Mouse (Mus musculus): ENCODE measurements around the gene Gpr84. TPM values are rescaled to one million over a fixed set of nuclear protein-coding genes. Genes with fewer than 3 reads are reported as not detected.
A peak's percentile ranks its signal among the peaks of the same experiment; 100 is the strongest.

The Gpr84 gene
- polyA plus RNA-seq, 1 experiment = not detected

DNA sequence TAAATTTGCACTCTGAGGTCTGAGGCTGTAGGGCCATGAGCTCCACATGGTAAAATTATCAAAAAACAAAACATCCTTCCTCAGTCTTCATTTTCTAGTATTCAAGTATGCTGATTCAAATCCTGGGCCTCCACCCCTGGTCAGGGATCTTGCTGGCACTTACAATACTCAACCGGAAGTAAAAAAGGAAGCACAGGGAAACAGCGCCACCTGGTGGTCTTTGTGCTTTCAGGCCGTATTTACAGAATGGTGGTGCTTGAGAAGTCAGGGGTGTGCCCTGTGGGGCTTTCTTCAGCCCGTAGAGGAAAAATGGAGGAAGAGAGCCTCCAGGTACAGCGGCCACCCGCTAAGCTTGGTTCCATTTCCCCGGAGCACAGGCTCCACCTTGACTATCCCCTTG, 3.3 kb downstream of the Gpr84 start:
- H3K9me3 ChIP-seq (replicated peaks; ENCODE audit: control insufficient read depth, insufficient read depth, low read length, poor library complexity, severe bottlenecking) = no peaks in the 10 kb centered on the region
- no peak overlapping the region for H3K4me3 ChIP-seq (ENCODE audit: low read depth, low read length)
- no peak overlapping the region for H3K27ac ChIP-seq (ENCODE audit: insufficient read depth, low read length)
- no peaks in the 10 kb centered on the region for H3K27me3 ChIP-seq (ENCODE audit: control insufficient read depth, insufficient read depth, low read length, poor library complexity, severe bottlenecking)
- no peak for TF ChIP-seq POLR2A (IDR thresholded peaks at IDR 0.05; ENCODE audit: insufficient read depth, low read length)
- no peak for TF ChIP-seq EP300 (IDR thresholded peaks at IDR 0.05; ENCODE audit: insufficient read depth, low read depth, low read length)
- peak; percentile 71 for TF ChIP-seq CTCF (IDR thresholded peaks at IDR 0.05; ENCODE audit: low read depth, low read length)
- H3K9ac ChIP-seq (ENCODE audit: low read depth, poor library complexity, severe bottlenecking) = no peak overlapping the region
- H3K36me3 ChIP-seq (ENCODE audit: control insufficient read depth, insufficient read depth, low read length, poor library complexity, severe bottlenecking) = no peaks in the 10 kb centered on the region
- peaks cover 1% of the 10 kb centered on the region for H3K4me1 ChIP-seq (ENCODE audit: control insufficient read depth, insufficient read depth, low read length)

DNA sequence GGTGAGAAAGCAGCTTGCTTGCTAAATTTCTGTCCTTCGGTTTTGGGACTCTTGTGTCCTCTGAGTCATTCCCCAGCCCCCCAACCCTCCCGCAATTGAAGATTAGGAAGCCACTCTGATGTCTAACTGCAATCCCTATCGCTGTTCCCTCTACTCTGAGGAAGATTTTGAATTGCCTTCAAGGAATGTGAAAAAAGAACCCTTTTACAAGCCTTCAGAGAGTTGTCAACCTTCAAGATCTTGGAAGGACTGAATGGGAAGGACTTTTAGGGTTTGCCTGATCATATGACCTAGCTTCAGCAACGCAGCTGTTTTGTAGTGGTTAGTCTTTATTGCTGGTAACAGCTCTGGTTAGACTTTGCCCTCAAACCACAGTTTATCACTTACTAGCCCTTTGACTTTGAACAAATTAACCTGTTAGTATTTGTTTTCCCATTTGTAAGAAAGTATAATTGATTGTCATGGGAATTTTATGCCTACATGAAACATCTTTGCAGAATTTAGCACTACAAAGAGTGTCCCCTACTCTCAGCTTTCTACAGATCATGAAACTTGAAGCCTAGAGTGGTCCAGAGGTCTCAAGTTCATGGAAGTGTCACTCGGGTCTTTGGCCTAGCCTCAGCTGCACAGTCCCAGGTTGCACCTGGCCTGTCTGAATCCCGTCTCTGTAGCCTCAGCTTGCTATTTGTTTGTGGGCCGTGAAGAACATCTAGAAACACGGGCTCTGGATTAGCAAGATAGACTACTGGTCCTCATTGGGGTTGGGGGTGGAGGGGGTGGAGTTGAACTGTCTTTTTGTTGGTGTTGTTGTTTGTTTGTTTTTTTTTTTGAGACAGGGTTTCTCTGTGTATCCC, 4.4 kb downstream of the Gpr84 start:
- Histone ChIP-seq H3K9me3 (replicated peaks; ENCODE audit: control insufficient read depth, insufficient read depth, low read length, poor library complexity, severe bottlenecking) (no peaks in the 10 kb centered on the region), H3K27me3 (ENCODE audit: control insufficient read depth, insufficient read depth, low read length, poor library complexity, severe bottlenecking) (no peaks in the 10 kb centered on the region), H3K9ac (ENCODE audit: low read depth, poor library complexity, severe bottlenecking) (peak overlapping the region; percentile 36; the same call in 1 of the 2 replicates), H3K36me3 (ENCODE audit: control insufficient read depth, insufficient read depth, low read length, poor library complexity, severe bottlenecking) (no peaks in the 10 kb centered on the region), H3K4me1 (ENCODE audit: control insufficient read depth, insufficient read depth, low read length) (peaks cover 1% of the 10 kb centered on the region), H3K27ac (ENCODE audit: insufficient read depth, low read length) (no peak overlapping the region), H3K4me3 (ENCODE audit: low read depth, low read length) (peak overlapping the region; percentile 64; the same call in 1 of the 2 replicates)
- no peak for TF ChIP-seq POLR2A (IDR thresholded peaks at IDR 0.05; ENCODE audit: insufficient read depth, low read length)
- TF ChIP-seq EP300 (IDR thresholded peaks at IDR 0.05; ENCODE audit: insufficient read depth, low read depth, low read length) = no peak
- TF ChIP-seq CTCF (IDR thresholded peaks at IDR 0.05; ENCODE audit: low read depth, low read length) = no peak

DNA sequence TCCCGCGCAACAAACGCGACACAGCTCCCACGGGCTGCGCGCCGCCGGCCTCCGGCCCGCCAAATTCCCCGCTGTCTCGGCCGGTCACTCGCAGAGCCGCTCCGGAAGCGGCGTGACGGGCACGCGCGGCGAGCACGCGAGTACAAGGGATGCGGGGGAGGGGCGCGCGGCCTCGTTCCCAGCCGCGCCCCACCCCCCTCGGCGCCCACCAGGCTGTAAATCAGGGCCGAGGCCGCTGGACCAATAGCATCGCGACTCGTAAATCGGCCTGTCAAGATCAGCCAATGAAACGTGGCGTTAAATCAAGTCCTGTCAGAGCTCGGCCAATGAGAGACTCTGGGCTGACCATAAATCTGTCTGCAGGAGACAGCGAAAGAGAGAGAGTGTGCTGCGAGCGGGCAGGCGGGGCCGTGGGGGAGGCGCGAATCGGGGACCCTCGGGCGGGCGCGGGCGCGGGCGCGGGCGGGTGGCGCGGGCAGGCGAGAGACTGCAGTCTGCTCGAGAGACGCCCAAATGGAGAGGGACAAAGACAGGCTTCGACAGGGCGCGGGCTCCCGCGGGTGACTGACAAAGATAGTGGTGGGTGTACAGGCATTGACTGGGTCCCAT, 5.2 kb downstream of the Gpr84 start:
- peak overlapping the region; percentile 64 for H3K4me3 ChIP-seq (ENCODE audit: low read depth, low read length)
- H3K27ac ChIP-seq (ENCODE audit: insufficient read depth, low read length) = no peak overlapping the region
- H3K4me1 ChIP-seq (ENCODE audit: control insufficient read depth, insufficient read depth, low read length) = peaks cover 3% of the 10 kb centered on the region
- H3K9ac ChIP-seq (ENCODE audit: low read depth, poor library complexity, severe bottlenecking) = peak overlapping the region; percentile 69
- no peaks in the 10 kb centered on the region for H3K27me3 ChIP-seq (ENCODE audit: control insufficient read depth, insufficient read depth, low read length, poor library complexity, severe bottlenecking)
- H3K36me3 ChIP-seq (ENCODE audit: control insufficient read depth, insufficient read depth, low read length, poor library complexity, severe bottlenecking) = no peaks in the 10 kb centered on the region
- no peaks in the 10 kb centered on the region for H3K9me3 ChIP-seq (replicated peaks; ENCODE audit: control insufficient read depth, insufficient read depth, low read length, poor library complexity, severe bottlenecking)
- TF ChIP-seq CTCF (IDR thresholded peaks at IDR 0.05; ENCODE audit: low read depth, low read length) (no peak), EP300 (IDR thresholded peaks at IDR 0.05; ENCODE audit: insufficient read depth, low read depth, low read length) (0 out of 2 replicates have a peak, but pooled peaks have one; percentile 39), POLR2A (IDR thresholded peaks at IDR 0.05; ENCODE audit: insufficient read depth, low read length) (no peak)

DNA sequence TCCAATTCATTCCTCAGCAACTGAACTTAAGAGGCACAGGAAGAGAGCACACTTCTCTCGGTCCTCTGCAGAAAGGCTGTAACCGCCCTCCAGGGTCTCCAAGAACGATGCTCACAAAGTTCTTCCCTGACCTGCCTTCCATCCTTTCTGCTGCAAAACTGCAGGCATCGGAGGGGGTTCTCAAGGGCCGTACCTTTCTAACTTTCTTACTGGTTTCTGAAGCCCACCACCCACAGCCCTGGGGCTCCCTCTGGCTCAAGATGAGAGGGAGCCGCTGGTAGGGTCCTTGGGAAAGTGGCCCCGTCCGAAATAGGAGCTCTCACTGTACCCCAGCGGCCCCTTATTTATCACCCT, 5.8 kb downstream of the Gpr84 start:
- Histone ChIP-seq H3K9ac (ENCODE audit: low read depth, poor library complexity, severe bottlenecking) (peak overlapping the region; percentile 69), H3K27ac (ENCODE audit: insufficient read depth, low read length) (no peak overlapping the region), H3K36me3 (ENCODE audit: control insufficient read depth, insufficient read depth, low read length, poor library complexity, severe bottlenecking) (no peaks in the 10 kb centered on the region), H3K27me3 (ENCODE audit: control insufficient read depth, insufficient read depth, low read length, poor library complexity, severe bottlenecking) (no peaks in the 10 kb centered on the region), H3K4me1 (ENCODE audit: control insufficient read depth, insufficient read depth, low read length) (peaks cover 3% of the 10 kb centered on the region), H3K9me3 (replicated peaks; ENCODE audit: control insufficient read depth, insufficient read depth, low read length, poor library complexity, severe bottlenecking) (no peaks in the 10 kb centered on the region), H3K4me3 (ENCODE audit: low read depth, low read length) (peak overlapping the region; percentile 64)
- TF ChIP-seq EP300 (IDR thresholded peaks at IDR 0.05; ENCODE audit: insufficient read depth, low read depth, low read length) = no peak
- no peak for TF ChIP-seq POLR2A (IDR thresholded peaks at IDR 0.05; ENCODE audit: insufficient read depth, low read length)
- TF ChIP-seq CTCF (IDR thresholded peaks at IDR 0.05; ENCODE audit: low read depth, low read length) = no peak

DNA sequence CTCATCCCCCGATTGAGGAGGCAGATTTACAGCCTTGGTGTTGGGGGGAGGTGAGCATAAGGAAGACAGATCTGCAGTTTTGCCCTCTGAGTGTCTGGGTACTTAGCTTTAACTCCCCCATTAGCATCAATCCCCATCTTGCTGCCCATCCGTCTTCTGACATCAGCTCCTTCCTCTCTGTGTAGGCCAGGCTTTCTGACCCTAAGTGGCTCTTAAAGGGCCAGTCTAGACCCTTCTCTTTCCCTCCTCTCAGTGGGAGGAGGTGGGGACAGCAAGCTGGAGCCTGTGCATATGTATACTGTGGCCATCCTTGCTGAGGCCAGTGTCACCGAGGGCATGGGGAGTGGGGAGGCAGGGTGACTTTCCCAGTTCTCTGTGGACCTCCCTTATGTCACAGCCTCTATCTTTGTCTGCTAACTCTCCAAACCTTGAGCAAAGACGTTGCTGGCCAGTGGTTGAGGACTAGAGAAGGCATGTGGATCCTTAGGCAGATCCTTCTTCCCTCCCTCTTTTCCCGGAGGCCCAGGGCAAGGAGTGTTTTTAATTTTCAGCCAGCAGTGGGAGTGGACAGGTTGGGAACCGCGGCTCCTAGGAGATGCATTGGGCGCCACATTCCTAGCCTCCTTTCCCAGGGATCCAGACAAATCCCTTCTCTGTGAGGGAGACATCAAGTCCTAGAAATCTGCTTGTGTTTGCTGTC, 6.3 kb downstream of the Gpr84 start:
- Histone ChIP-seq H3K27me3 (ENCODE audit: control insufficient read depth, insufficient read depth, low read length, poor library complexity, severe bottlenecking) (no peaks in the 10 kb centered on the region), H3K4me1 (ENCODE audit: control insufficient read depth, insufficient read depth, low read length) (peaks cover 3% of the 10 kb centered on the region), H3K27ac (ENCODE audit: insufficient read depth, low read length) (no peak overlapping the region), H3K9ac (ENCODE audit: low read depth, poor library complexity, severe bottlenecking) (peak overlapping the region; percentile 69; the same call in 1 of the 2 replicates), H3K36me3 (ENCODE audit: control insufficient read depth, insufficient read depth, low read length, poor library complexity, severe bottlenecking) (no peaks in the 10 kb centered on the region), H3K4me3 (ENCODE audit: low read depth, low read length) (peak overlapping the region; percentile 64; the same call in 1 of the 2 replicates), H3K9me3 (replicated peaks; ENCODE audit: control insufficient read depth, insufficient read depth, low read length, poor library complexity, severe bottlenecking) (no peaks in the 10 kb centered on the region)
- TF ChIP-seq CTCF (IDR thresholded peaks at IDR 0.05; ENCODE audit: low read depth, low read length) (no peak), EP300 (IDR thresholded peaks at IDR 0.05; ENCODE audit: insufficient read depth, low read depth, low read length) (no peak), POLR2A (IDR thresholded peaks at IDR 0.05; ENCODE audit: insufficient read depth, low read length) (no peak)
